Mouse (Mus musculus) ES-Bruce4 (cell line): ENCODE results near the gene Vgf. TPM values are rescaled to one million over a fixed set of nuclear protein-coding genes. Genes with fewer than 3 reads are reported as not detected.

Source experiments
- H3K27ac ChIP-seq: 2 replicates; pipeline ENCODE4 v1.5.1; 2012; ENCODE audit warnings: low read length, inconsistent platforms; ENCODE audit not compliant: insufficient read depth
- H3K27me3 ChIP-seq: 2 replicates; pipeline ENCODE4 v1.6.1; 2012; ENCODE audit warnings: mild to moderate bottlenecking, low read length, inconsistent platforms; ENCODE audit not compliant: control insufficient read depth, poor library complexity, insufficient read depth, severe bottlenecking
- H3K36me3 ChIP-seq: 2 replicates; pipeline ENCODE4 v1.6.1; 2012; ENCODE audit warnings: inconsistent platforms, mild to moderate bottlenecking, low read length, moderate library complexity; ENCODE audit not compliant: control insufficient read depth, poor library complexity, insufficient read depth, severe bottlenecking
- H3K4me1 ChIP-seq: one replicate; pipeline ENCODE4 v1.8.1; 2011; ENCODE audit warnings: low read length; ENCODE audit not compliant: control insufficient read depth, insufficient read depth
- H3K4me3 ChIP-seq: 2 replicates; pipeline ENCODE4 v1.5.1; 2011; ENCODE audit warnings: low read depth, mild to moderate bottlenecking, low read length
- H3K9ac ChIP-seq: 2 replicates; pipeline ENCODE4 v1.6.1; 2012; ENCODE audit warnings: low read depth, mild to moderate bottlenecking, inconsistent platforms; ENCODE audit not compliant: poor library complexity, severe bottlenecking
- H3K9me3 ChIP-seq: replicated peaks from 2 replicates; pipeline ENCODE4 v1.6.1; 2012; ENCODE audit warnings: mild to moderate bottlenecking, low read length, inconsistent platforms; ENCODE audit not compliant: control insufficient read depth, poor library complexity, insufficient read depth, severe bottlenecking
- CTCF ChIP-seq: IDR thresholded peaks from one replicate; pipeline ENCODE4 v1.8.1; 2011; ENCODE audit warnings: low read depth, low read length
- EP300 ChIP-seq: IDR thresholded peaks from 2 replicates; pipeline ENCODE4 v1.6.1; 2011; ENCODE audit warnings: low read depth, low read length; ENCODE audit not compliant: insufficient read depth
- POLR2A ChIP-seq: IDR thresholded peaks from one replicate; pipeline ENCODE4 v1.8.1; 2011; ENCODE audit warnings: low read length; ENCODE audit not compliant: insufficient read depth
- polyA plus RNA-seq: library from polyadenylated mRNA; stranded (reverse); fragments of >200 nt; gene quantifications from 2 replicates; pipeline ENCODE4 v1.2.4, GENCODE M21; 2011; ENCODE audit warnings: low read depth; ENCODE audit not compliant: missing spikeins, insufficient read depth, insufficient read length

Gene Vgf
- polyA plus RNA-seq, 1 experiment = 5.7 TPM

DNA sequence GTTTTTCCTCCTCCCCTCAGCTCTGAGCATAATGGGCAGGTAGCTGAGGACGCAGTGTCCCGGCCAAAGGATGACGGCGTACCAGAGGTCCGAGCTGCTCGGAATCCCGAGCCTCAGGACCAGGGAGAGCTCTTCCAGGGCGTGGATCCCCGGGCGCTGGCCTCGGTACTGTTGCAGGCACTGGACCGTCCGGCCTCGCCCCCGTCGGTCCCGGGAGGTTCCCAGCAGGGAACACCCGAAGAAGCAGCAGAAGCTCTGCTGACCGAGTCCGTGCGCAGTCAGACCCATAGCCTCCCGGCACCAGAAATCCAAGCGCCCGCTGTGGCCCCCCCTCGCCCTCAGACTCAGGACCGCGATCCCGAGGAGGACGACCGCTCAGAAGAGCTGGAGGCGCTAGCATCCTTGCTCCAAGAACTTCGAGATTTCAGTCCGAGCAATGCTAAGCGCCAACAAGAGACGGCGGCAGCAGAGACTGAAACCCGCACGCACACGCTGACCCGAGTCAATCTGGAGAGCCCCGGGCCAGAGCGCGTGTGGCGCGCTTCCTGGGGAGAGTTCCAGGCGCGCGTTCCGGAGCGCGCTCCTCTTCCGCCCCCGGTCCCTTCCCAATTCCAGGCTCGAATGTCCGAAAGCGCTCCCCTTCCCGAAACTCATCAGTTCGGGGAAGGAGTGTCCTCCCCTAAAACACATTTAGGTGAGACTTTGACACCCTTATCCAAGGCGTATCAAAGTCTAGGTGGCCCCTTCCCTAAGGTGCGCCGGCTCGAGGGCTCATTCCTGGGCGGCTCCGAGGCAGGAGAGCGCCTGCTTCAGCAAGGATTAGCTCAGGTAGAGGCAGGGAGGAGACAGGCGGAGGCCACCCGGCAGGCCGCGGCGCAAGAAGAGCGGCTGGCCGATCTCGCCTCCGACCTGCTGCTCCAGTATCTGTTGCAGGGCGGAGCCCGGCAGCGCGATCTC lies 5.2 kb downstream of the Vgf start:
- no peak overlapping the region for H3K27ac ChIP-seq
- H3K9ac ChIP-seq = peak overlapping the region; percentile 54
- H3K27me3 ChIP-seq = peaks cover 8% of the 10 kb centered on the region; the same call in 1 of the 2 replicates
- H3K36me3 ChIP-seq = no peaks in the 10 kb centered on the region
- peak overlapping the region; percentile 85 for H3K4me3 ChIP-seq
- no peaks in the 10 kb centered on the region for H3K4me1 ChIP-seq
- no peak for TF ChIP-seq CTCF
- TF ChIP-seq EP300 = no peak
- no peak for TF ChIP-seq POLR2A
- H3K9me3 ChIP-seq = no peaks in the 10 kb centered on the region

DNA sequence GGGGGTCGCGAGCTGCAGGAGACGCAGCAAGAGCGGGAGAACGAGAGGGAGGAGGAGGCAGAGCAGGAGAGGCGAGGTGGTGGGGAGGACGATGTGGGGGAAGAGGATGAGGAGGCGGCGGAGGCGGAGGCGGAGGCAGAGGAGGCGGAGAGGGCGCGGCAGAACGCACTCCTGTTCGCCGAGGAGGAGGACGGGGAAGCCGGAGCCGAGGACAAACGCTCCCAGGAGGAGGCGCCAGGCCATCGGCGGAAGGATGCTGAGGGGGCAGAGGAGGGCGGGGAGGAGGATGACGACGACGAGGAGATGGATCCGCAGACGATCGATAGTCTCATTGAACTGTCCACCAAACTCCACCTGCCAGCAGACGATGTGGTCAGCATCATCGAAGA lies 5.8 kb downstream of the Vgf start:
- Histone ChIP-seq H3K4me1 (no peaks in the 10 kb centered on the region), H3K27ac (no peak overlapping the region), H3K27me3 (peaks cover 8% of the 10 kb centered on the region; the same call in 1 of the 2 replicates), H3K9me3 (no peaks in the 10 kb centered on the region), H3K9ac (peak overlapping the region; percentile 54), H3K36me3 (no peaks in the 10 kb centered on the region), H3K4me3 (peak overlapping the region; percentile 85)
- no peak for TF ChIP-seq EP300
- peak; percentile 7 for TF ChIP-seq CTCF

DNA sequence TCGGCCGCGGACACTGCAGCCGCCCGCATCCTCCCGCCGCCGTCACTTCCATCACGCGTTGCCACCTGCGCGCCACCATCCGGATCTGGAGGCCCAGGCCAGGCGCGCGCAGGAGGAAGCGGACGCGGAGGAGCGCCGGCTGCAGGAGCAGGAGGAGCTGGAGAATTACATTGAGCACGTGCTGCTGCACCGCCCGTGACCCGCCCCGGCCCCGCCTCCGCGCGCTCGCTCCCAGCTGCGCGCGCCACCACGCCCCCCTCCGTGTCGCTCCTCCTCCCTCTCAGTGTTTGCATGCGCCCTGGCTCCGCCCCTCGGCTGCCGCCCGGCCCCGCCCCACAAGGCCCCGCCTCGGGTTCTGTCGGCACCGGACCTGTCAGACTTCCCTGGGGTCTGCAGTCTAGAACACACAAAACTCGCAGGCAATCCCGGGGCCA lies 6.5 kb downstream of the Vgf start:
- TF ChIP-seq EP300 (no peak), POLR2A (no peak), CTCF (no peak)
- H3K27ac ChIP-seq = no peak overlapping the region
- no peaks in the 10 kb centered on the region for H3K9me3 ChIP-seq
- H3K27me3 ChIP-seq = peaks cover 8% of the 10 kb centered on the region; the same call in 1 of the 2 replicates
- H3K36me3 ChIP-seq = no peaks in the 10 kb centered on the region
- H3K4me3 ChIP-seq = peak overlapping the region; percentile 85
- peak overlapping the region; percentile 54 for H3K9ac ChIP-seq
- no peaks in the 10 kb centered on the region for H3K4me1 ChIP-seq

DNA sequence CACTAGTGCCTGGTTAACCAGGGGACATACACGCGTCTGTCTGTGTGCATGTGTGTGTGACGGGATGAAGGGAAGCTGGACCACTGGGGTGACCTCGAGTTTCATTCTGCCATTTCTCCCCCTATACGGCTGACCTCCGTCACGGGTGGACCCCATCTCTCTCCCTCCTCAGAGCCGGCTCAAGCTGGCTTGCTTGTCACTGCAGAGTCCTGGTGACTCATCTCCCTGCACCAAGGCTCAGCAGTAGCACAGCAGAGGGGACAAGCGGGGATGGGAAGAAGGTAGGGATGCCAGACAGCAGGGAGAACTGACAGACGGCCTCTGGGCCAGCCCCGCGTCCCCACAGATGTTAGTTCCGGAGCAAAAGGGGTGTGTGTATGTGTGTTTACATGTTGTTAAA lies 10.0 kb downstream of the Vgf start:
- no peaks in the 10 kb centered on the region for H3K36me3 ChIP-seq
- TF ChIP-seq CTCF (no peak), POLR2A (no peak), EP300 (no peak)

DNA sequence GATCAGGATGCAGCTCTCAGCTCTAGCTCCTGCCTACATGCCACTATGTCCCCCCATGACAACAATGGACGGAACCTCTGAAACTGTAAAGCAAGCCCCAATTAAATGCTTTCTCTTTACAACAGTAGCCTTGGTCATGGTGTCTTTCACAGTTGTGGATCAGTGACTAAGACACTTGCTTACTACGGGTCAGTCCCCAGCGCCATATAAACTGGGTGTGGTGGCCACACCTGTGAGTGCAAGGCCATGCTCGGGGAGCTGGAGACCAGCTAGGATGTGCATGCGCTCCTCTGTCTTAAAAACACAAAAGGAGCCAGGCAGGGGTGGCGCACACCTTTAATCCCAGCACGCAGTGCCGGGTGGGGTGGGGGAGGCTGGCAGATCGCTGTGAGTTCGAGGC lies 13.3 kb downstream of the Vgf start:
- Histone ChIP-seq H3K4me3 (no peak overlapping the region), H3K9ac (no peak overlapping the region), H3K9me3 (no peaks in the 10 kb centered on the region), H3K27ac (no peak overlapping the region), H3K27me3 (no peaks in the 10 kb centered on the region), H3K4me1 (no peaks in the 10 kb centered on the region), H3K36me3 (no peaks in the 10 kb centered on the region)
- no peak for TF ChIP-seq CTCF
- TF ChIP-seq EP300 = no peak
- no peak for TF ChIP-seq POLR2A

More for the DNA sequence above, 10.0 kb downstream of the Vgf start:
- Histone ChIP-seq H3K27me3 (peaks cover 3% of the 10 kb centered on the region; the same call in 1 of the 2 replicates), H3K4me3 (no peak overlapping the region), H3K4me1 (no peaks in the 10 kb centered on the region), H3K9me3 (no peaks in the 10 kb centered on the region), H3K27ac (no peak overlapping the region), H3K9ac (no peak overlapping the region)

DNA sequence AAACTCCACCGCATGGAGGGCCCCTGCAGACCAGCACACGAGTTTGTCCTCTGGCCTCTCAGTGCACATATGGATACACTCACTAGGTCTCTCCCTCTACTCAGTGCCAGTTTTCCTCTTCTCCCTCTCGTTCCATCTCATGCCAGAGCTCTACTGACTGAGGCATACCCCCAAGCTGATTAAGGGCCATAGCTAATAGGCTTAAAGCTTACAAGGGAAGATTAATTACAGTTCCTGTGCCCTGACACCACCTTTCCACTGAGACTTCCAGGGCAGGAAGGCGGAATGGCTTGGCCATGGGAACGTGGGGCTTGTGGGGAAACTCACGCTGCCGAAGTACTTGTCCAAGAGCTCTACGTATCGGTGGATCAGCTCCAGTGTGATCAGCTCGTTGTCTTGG lies 15.2 kb downstream of the Vgf start:
- no peaks in the 10 kb centered on the region for H3K27me3 ChIP-seq
- H3K36me3 ChIP-seq = no peaks in the 10 kb centered on the region
- no peak for TF ChIP-seq CTCF
- no peak for TF ChIP-seq POLR2A
- no peak for TF ChIP-seq EP300

More for the DNA sequence above, 15.2 kb downstream of the Vgf start:
- Histone ChIP-seq H3K4me3 (no peak overlapping the region), H3K4me1 (peaks cover 2% of the 10 kb centered on the region), H3K27ac (no peak overlapping the region), H3K9ac (no peak overlapping the region), H3K9me3 (no peaks in the 10 kb centered on the region)
